Mouse (Mus musculus) mature B cell (primary cell): ENCODE data around the gene Cbfa2t3.

Experiments used
- in situ Hi-C: fragments of 300-500 bp; cut with MboI; formaldehyde crosslinking; loops from 2 replicates; pipeline ENCODE4 v1.14.3; 2019

Cbfa2t3 gene

GRCm38 (mm10) chr8:122689315-122689714 lies 9.6 kb downstream of the Cbfa2t3 start:
- in situ Hi-C loops, result no loop called here

GRCm38 (mm10) chr8:122686879-122687278 lies 12.0 kb downstream of the Cbfa2t3 start:
- in situ Hi-C loops, result no loop called here

GRCm38 (mm10) chr8:122685097-122685861 lies 13.6 kb downstream of the Cbfa2t3 start:
- in situ Hi-C loops, result no loop called here

- in situ Hi-C loops, result no loop called here
Measured at GRCm38 (mm10) chr8:122682820-122683219, 16.1 kb downstream of the Cbfa2t3 start.

- in situ Hi-C loops, result no loop called here
Measured at GRCm38 (mm10) chr8:122680171-122680570, 18.7 kb downstream of the Cbfa2t3 start.

GRCm38 (mm10) chr8:122679325-122679920 lies 19.5 kb downstream of the Cbfa2t3 start:
- in situ Hi-C loops, result loop anchor here (5.0 to 10.0 kb wide), 2 partner anchors 65 to 148 kb away; partner anchors contain the start of genes Galns and Trappc2l

GRCm38 (mm10) chr8:122678896-122679210 lies 20.1 kb downstream of the Cbfa2t3 start:
- in situ Hi-C loops, result loop anchor here (5.0 to 10.0 kb wide), 2 partner anchors 64 to 148 kb away; partner anchors contain the start of genes Galns and Trappc2l

GRCm38 (mm10) chr8:122678061-122678895 lies 20.6 kb downstream of the Cbfa2t3 start:
- in situ Hi-C loops, result loop anchor here (5.0 to 10.0 kb wide), 2 partner anchors 63 to 149 kb away; partner anchors contain the start of genes Galns and Trappc2l

GRCm38 (mm10) chr8:122677481-122678021 lies 21.4 kb downstream of the Cbfa2t3 start:
- in situ Hi-C loops, result loop anchor here (5.0 to 10.0 kb wide), 2 partner anchors 63 to 150 kb away; partner anchors contain the start of genes Galns and Trappc2l

- in situ Hi-C loops, result loop anchor here (5.0 to 10.0 kb wide), 2 partner anchors 62 to 150 kb away; partner anchors contain the start of genes Galns and Trappc2l
Measured at GRCm38 (mm10) chr8:122676621-122677480, 22.1 kb downstream of the Cbfa2t3 start.

- in situ Hi-C loops, result loop anchor here (5.0 to 10.0 kb wide), 2 partner anchors 61 to 151 kb away; partner anchors contain the start of genes Galns and Trappc2l
Measured at GRCm38 (mm10) chr8:122675596-122676420, 23.1 kb downstream of the Cbfa2t3 start.

GRCm38 (mm10) chr8:122674999-122675398 lies 23.9 kb downstream of the Cbfa2t3 start:
- in situ Hi-C loops, result loop anchor here (5.0 to 10.0 kb wide), 2 partner anchors 60 to 152 kb away; partner anchors contain the start of genes Galns and Trappc2l

- in situ Hi-C loops, result loop anchor here (10.0 kb wide), 1 partner anchor 59 kb away; the partner anchor contains the start of genes Galns and Trappc2l
Measured at GRCm38 (mm10) chr8:122673989-122674388, 24.9 kb downstream of the Cbfa2t3 start.

- in situ Hi-C loops, result loop anchor here (10.0 kb wide), 1 partner anchor 57 kb away; the partner anchor contains the start of genes Galns and Trappc2l
Measured at GRCm38 (mm10) chr8:122671894-122672293, 27.0 kb downstream of the Cbfa2t3 start.

- in situ Hi-C loops, result loop anchor here (10.0 kb wide), 1 partner anchor 56 kb away; the partner anchor contains the start of genes Galns and Trappc2l
Measured at GRCm38 (mm10) chr8:122670718-122671117, 28.2 kb downstream of the Cbfa2t3 start.

- in situ Hi-C loops, result loop anchor here (10.0 kb wide), 1 partner anchor 55 kb away; the partner anchor contains the start of genes Galns and Trappc2l
Measured at GRCm38 (mm10) chr8:122670001-122670400, 28.9 kb downstream of the Cbfa2t3 start.

- in situ Hi-C loops, result no loop called here
Measured at GRCm38 (mm10) chr8:122669370-122669769, 29.5 kb downstream of the Cbfa2t3 start.

GRCm38 (mm10) chr8:122667854-122668253 lies 31.1 kb downstream of the Cbfa2t3 start:
- in situ Hi-C loops, result no loop called here

- in situ Hi-C loops, result no loop called here
Measured at GRCm38 (mm10) chr8:122666827-122667226, 32.1 kb downstream of the Cbfa2t3 start.
